Mouse (Mus musculus) cortical plate, adult 2 months (tissue): ENCODE results near the gene Sdha.

Source experiments
- CTCF ChIP-seq: fragments of 200-500 bp; IDR thresholded peaks from 2 replicates; pipeline ENCODE4 v1.5.1; 2011; ENCODE audit warnings: mild to moderate bottlenecking, control low read depth, low read length; ENCODE audit not compliant: insufficient read depth; ENCODE audit errors: extremely low read depth
- POLR2A ChIP-seq: fragments of 200-500 bp; IDR thresholded peaks from 2 replicates; pipeline ENCODE4 v1.6.1; 2011; ENCODE audit warnings: mild to moderate bottlenecking, low read length, control low read depth; ENCODE audit not compliant: insufficient read depth; ENCODE audit errors: extremely low read depth

- TF ChIP-seq POLR2A (no peak), CTCF (no peak)
Measured at GRCm38 (mm10) chr13:74289646-74290045, 60.4 kb downstream of the Sdha start.
